ENCODE assay signal across 9 mouse cellular contexts in the genomic region with DNA sequence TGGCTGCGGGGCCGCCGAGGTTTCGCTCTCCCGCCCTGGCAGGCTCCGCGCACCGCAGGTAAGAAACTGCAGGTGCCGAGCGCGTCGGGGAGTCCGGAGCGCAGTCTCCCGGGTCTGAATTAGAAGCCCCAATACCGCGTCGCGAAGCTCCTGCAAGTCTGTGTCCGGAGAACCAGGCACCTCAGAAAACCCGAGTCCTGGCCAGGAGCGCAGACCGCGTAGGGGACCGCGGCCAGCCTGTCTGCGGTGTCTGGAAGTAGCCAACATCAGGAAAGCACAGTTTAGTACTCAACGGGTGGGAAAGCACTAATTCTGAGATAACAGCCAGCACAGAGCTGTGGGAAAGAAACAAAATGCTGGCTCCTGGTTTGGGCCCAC. TPM values are rescaled to one million over a fixed set of nuclear protein-coding genes. Genes with fewer than 3 reads are reported as not detected.
DNase-seq lines count a peak whose midpoint lies in the region; ATAC-seq lines count a peak whose summit lies in the region.
"Had no signal": no experiment of that assay in that cellular context is flagged by ENCODE, and none has a peak within 500 bp of the region (broad histone marks: within the 10 kb centered on the region; RNA-seq: fewer than 3 reads in every experiment).

No protein-coding gene starts in this region.

- ATAC-seq in heart, embryonic 12.5 days (ENCODE audit: insufficient number of reproducible peaks, low FRiP score) = no peak
- no peak for ATAC-seq in embryonic facial prominence, embryonic 11.5 days (replicated peaks; ENCODE audit: insufficient number of reproducible peaks, low FRiP score, low TSS enrichment, low read depth)
- no peak for ATAC-seq in hindbrain, embryonic 13.5 days (ENCODE audit: low FRiP score)
- ATAC-seq in midbrain, embryonic 11.5 days (ENCODE audit: low FRiP score) = no peak
- no peak for ATAC-seq in granulocyte monocyte progenitor cell, adult 5-6 weeks (replicated peaks; ENCODE audit: poor library complexity, severe bottlenecking)

- peak overlapping the region; percentile 67; the same call in 1 of the 2 replicates for H3K9ac ChIP-seq in heart, embryonic 12.5 days
- peak overlapping the region; percentile 99 for H3K9ac ChIP-seq in embryonic facial prominence, embryonic 11.5 days (replicated peaks; ENCODE audit: low read length)
- H3K9ac ChIP-seq in hindbrain, embryonic 13.5 days = peak overlapping the region; percentile 60; the same call in 1 of the 2 replicates
- H3K9ac ChIP-seq in midbrain, embryonic 11.5 days (ENCODE audit: low read length) = peak overlapping the region; percentile 54

- 2% methylated on average over 28 of the region's 28 CpGs for whole genome bisulfite sequencing in heart, embryonic 12.5 days
- under 1% methylated on average over 28 of the region's 28 CpGs for WGBS in embryonic facial prominence, embryonic 11.5 days
- under 1% methylated on average over 28 of the region's 28 CpGs for WGBS in hindbrain, embryonic 13.5 days
- 1% methylated on average over 28 of the region's 28 CpGs for WGBS in midbrain, embryonic 11.5 days

- no peak overlapping the region for H3K27ac ChIP-seq in heart, embryonic 12.5 days (ENCODE audit: poor library complexity, severe bottlenecking)
- peak overlapping the region; percentile 100 for H3K27ac ChIP-seq in embryonic facial prominence, embryonic 11.5 days (replicated peaks; ENCODE audit: low read depth, low read length)
- no peak overlapping the region for H3K27ac ChIP-seq in hindbrain, embryonic 13.5 days
- H3K27ac ChIP-seq in midbrain, embryonic 11.5 days (ENCODE audit: low read depth, low read length) = peak overlapping the region; percentile 44; the same call in 1 of the 2 replicates

- peaks cover 26% of the 10 kb centered on the region for H3K4me1 ChIP-seq in heart, embryonic 12.5 days (replicated peaks)
- H3K4me1 ChIP-seq in embryonic facial prominence, embryonic 11.5 days (ENCODE audit: control insufficient read depth, insufficient read depth, low read length) = peaks cover 9% of the 10 kb centered on the region
- H3K4me1 ChIP-seq in hindbrain, embryonic 13.5 days (replicated peaks) = peaks cover 31% of the 10 kb centered on the region
- H3K4me1 ChIP-seq in midbrain, embryonic 11.5 days (ENCODE audit: control insufficient read depth, insufficient read depth, low read length) = peaks cover 10% of the 10 kb centered on the region

- peak overlapping the region; percentile 94 for H3K4me2 ChIP-seq in heart, embryonic 12.5 days
- peak overlapping the region; percentile 70 for H3K4me2 ChIP-seq in embryonic facial prominence, embryonic 11.5 days (ENCODE audit: low read depth, low read length)
- peak overlapping the region; percentile 54 for H3K4me2 ChIP-seq in hindbrain, embryonic 13.5 days
- peak overlapping the region; percentile 46 for H3K4me2 ChIP-seq in midbrain, embryonic 11.5 days

- H3K36me3 ChIP-seq in heart, embryonic 12.5 days = no peaks in the 10 kb centered on the region
- no peaks in the 10 kb centered on the region for H3K36me3 ChIP-seq in embryonic facial prominence, embryonic 11.5 days (replicated peaks; ENCODE audit: control insufficient read depth, insufficient read depth, low read depth, low read length)
- no peaks in the 10 kb centered on the region for H3K36me3 ChIP-seq in hindbrain, embryonic 13.5 days
- no peaks in the 10 kb centered on the region for H3K36me3 ChIP-seq in midbrain, embryonic 11.5 days (ENCODE audit: control insufficient read depth, insufficient read depth, low read length)

- intact Hi-C loops in heart, postnatal 10 days (cut with DNase I) = no loop called here

- H3K27me3 ChIP-seq in heart, embryonic 12.5 days (replicated peaks) = peaks cover 88% of the 10 kb centered on the region
- peaks cover 43% of the 10 kb centered on the region for H3K27me3 ChIP-seq in embryonic facial prominence, embryonic 11.5 days (ENCODE audit: control insufficient read depth, insufficient read depth, low read length)
- peaks cover 96% of the 10 kb centered on the region for H3K27me3 ChIP-seq in hindbrain, embryonic 13.5 days
- peaks cover 98% of the 10 kb centered on the region for H3K27me3 ChIP-seq in midbrain, embryonic 11.5 days (ENCODE audit: control insufficient read depth, insufficient read depth, low read length)

- H3K9me3 ChIP-seq in heart, embryonic 12.5 days (replicated peaks) = no peaks in the 10 kb centered on the region
- H3K9me3 ChIP-seq in embryonic facial prominence, embryonic 11.5 days (replicated peaks; ENCODE audit: control insufficient read depth, low read length) = no peaks in the 10 kb centered on the region
- H3K9me3 ChIP-seq in hindbrain, embryonic 13.5 days = no peaks in the 10 kb centered on the region
- H3K9me3 ChIP-seq in midbrain, embryonic 11.5 days (ENCODE audit: control insufficient read depth, low read length) = no peaks in the 10 kb centered on the region

- H3K4me3 ChIP-seq in heart, embryonic 12.5 days = peak overlapping the region; percentile 54
- peak overlapping the region; percentile 85 for H3K4me3 ChIP-seq in embryonic facial prominence, embryonic 11.5 days (ENCODE audit: low read depth, low read length)
- H3K4me3 ChIP-seq in hindbrain, embryonic 13.5 days = peak overlapping the region; percentile 35
- H3K4me3 ChIP-seq in midbrain, embryonic 11.5 days (ENCODE audit: low read depth, low read length) = peak overlapping the region; percentile 33

- DNase-seq in heart, postnatal 10 days = no peak
- DNase-seq in embryonic facial prominence, embryonic 11.5 days (ENCODE audit: low spot score) = no peak
- DNase-seq in midbrain, embryonic 11.5 days (ENCODE audit: low spot score, missing footprints) = peak; percentile 97
- no peak for DNase-seq in testis, postnatal 10 days (ENCODE audit: low spot score)
- no peak for DNase-seq in left cerebral cortex, adult 9 months (ENCODE audit: low spot score in 2 of 2)

RNA-seq across cellular contexts. Expression of gene Alx4, which starts 1.2 kb away (rescaled TPM):
- 0.15 and 0.17 TPM in 2 replicates for polyA plus RNA-seq in heart, embryonic 12.5 days (2016; fragmentation: Nextera tagmentation; extraction: Ambion mirVana)
- total RNA-seq in heart, postnatal 10 days (2021) = under 1 TPM; 0.10 to 0.12 TPM
- polyA plus RNA-seq in embryonic facial prominence, embryonic 11.5 days (2014; fragmentation: Nextera tagmentation; extraction: Ambion mirVana) = 16.7 and 17.3 TPM in 2 replicates
- polyA plus RNA-seq in hindbrain, embryonic 13.5 days (2015; fragmentation: Nextera tagmentation; extraction: Ambion mirVana) = 0.57 and 0.78 TPM in 2 replicates
- polyA plus RNA-seq in midbrain, embryonic 11.5 days (2014; fragmentation: Nextera tagmentation; extraction: Ambion mirVana) = 3.9 and 4.4 TPM in 2 replicates
- not detected in 2 replicates for total RNA-seq in granulocyte monocyte progenitor cell, adult 5-6 weeks (2014; fragmentation: Nextera tagmentation)
- not detected in 2 replicates for total RNA-seq in granulocyte monocyte progenitor cell, adult 5-6 weeks (2017)
- total RNA-seq: CH12.LX had no signal

Comparison
In these comparisons a context has a peak if more than half of its experiments do, and no peak if none do; other contexts are left out.
1. H3K27ac ChIP-seq: peak in embryonic facial prominence, embryonic 11.5 days (single experiment) and midbrain, embryonic 11.5 days (single experiment); none in heart, embryonic 12.5 days (single experiment) and hindbrain, embryonic 13.5 days (single experiment).
2. H3K4me3 ChIP-seq: peak in every context shown above with its lines; median percentile 85 in embryonic facial prominence, embryonic 11.5 days; 54 in heart, embryonic 12.5 days; 35 in hindbrain, embryonic 13.5 days; 33 in midbrain, embryonic 11.5 days.
3. Peak in every context shown above with its lines, with median percentiles within 50 percentile points of each other: H3K4me2 ChIP-seq and H3K9ac ChIP-seq.